Mouse (Mus musculus) adrenal gland (tissue): ENCODE results near the gene Icam1.

ENCODE experiments used
- intact Hi-C: fragments of 180-260 bp; cut with DNase I; formaldehyde crosslinking; loops from one replicate; pipeline ENCODE4 v1.15.1; 2025
- long read RNA-seq, 2 experiments: library from polyadenylated mRNA; unstranded; transcript quantifications; one replicate each; pipeline ENCODE4 v2.0.0; 2020; ENCODE audit warnings: borderline replicate concordance in 1 of 2; ENCODE audit not compliant: insufficient replicate concordance in 1 of 2

The Icam1 gene
- long read RNA-seq, experiment 1, partial matches to known transcripts = 2 of 6 reads
- long read RNA-seq, experiment 1, other reads (novel, unspliced or antisense) = 1 of 6 reads
- long read RNA-seq, experiment 2, partial matches to known transcripts = 4 of 8 reads
- long read RNA-seq, experiment 2, other reads (novel, unspliced or antisense) = 0 of 8 reads

- intact Hi-C loops = no loop called here
These were observed at the start of gene Icam1 for GRCm38 (mm10) chr9:21015571-21016130. Icam1 (plus strand) TSS chr9:21015985.

GRCm38 (mm10) chr9:20966008-20966407 lies 49.8 kb upstream of the Icam1 start:
- intact Hi-C loops = no loop called here

GRCm38 (mm10) chr9:20966747-20967146 lies 49.0 kb upstream of the Icam1 start:
- intact Hi-C loops = no loop called here

GRCm38 (mm10) chr9:20971751-20972140 lies 44.0 kb upstream of the Icam1 start:
- intact Hi-C loops = no loop called here

- intact Hi-C loops = no loop called here
These were observed 43.4 kb upstream of the Icam1 start for GRCm38 (mm10) chr9:20972141-20972992.

GRCm38 (mm10) chr9:20973001-20973681 lies 42.6 kb upstream of the Icam1 start:
- intact Hi-C loops = no loop called here

- intact Hi-C loops = no loop called here
These were observed 42.1 kb upstream of the Icam1 start for GRCm38 (mm10) chr9:20973682-20974075.

GRCm38 (mm10) chr9:20975431-20976215 lies 40.2 kb upstream of the Icam1 start:
- intact Hi-C loops = loop anchor here (5.0 kb wide), 1 partner anchor 33 kb away; no protein-coding TSS in a partner anchor

GRCm38 (mm10) chr9:20976216-20976960 lies 39.4 kb upstream of the Icam1 start, which contains the start of gene S1pr2:
S1pr2 (minus strand) TSS chr9:20976781.
- intact Hi-C loops = loop anchor here (5.0 kb wide), 1 partner anchor 34 kb away; no protein-coding TSS in a partner anchor

GRCm38 (mm10) chr9:20976961-20977689 lies 38.7 kb upstream of the Icam1 start:
- intact Hi-C loops = loop anchor here (5.0 kb wide), 1 partner anchor 35 kb away; no protein-coding TSS in a partner anchor

- intact Hi-C loops = loop anchor here (5.0 kb wide), 1 partner anchor 36 kb away; no protein-coding TSS in a partner anchor
These were observed 37.2 kb upstream of the Icam1 start for GRCm38 (mm10) chr9:20978409-20979095.

- intact Hi-C loops = loop anchor here (5.0 kb wide), 1 partner anchor 37 kb away; no protein-coding TSS in a partner anchor
These were observed 36.6 kb upstream of the Icam1 start for GRCm38 (mm10) chr9:20979181-20979580.

- intact Hi-C loops = loop anchor here (5.0 kb wide), 1 partner anchor 37 kb away; no protein-coding TSS in a partner anchor
These were observed 36.0 kb upstream of the Icam1 start for GRCm38 (mm10) chr9:20979769-20980168.

GRCm38 (mm10) chr9:20982171-20982570 lies 33.6 kb upstream of the Icam1 start:
- intact Hi-C loops = no loop called here

GRCm38 (mm10) chr9:20983169-20983568 lies 32.6 kb upstream of the Icam1 start:
- intact Hi-C loops = no loop called here

GRCm38 (mm10) chr9:20986952-20987686 lies 28.7 kb upstream of the Icam1 start:
- intact Hi-C loops = no loop called here

GRCm38 (mm10) chr9:20987953-20988352 lies 27.8 kb upstream of the Icam1 start:
- intact Hi-C loops = no loop called here

GRCm38 (mm10) chr9:20990861-20991260 lies 24.9 kb upstream of the Icam1 start:
- intact Hi-C loops = no loop called here
